Mouse (Mus musculus): ENCODE measurements at regions not wholly inside any gene's neighbourhood (a gene's known extent, or its start where the extent isn't known, plus 50 kb on each side); places are given as distances from the start of the nearest gene placed in this dataset.
"Not testable (repeated sequence)": the region's sequence is repeated elsewhere in the genome, so short reads cannot be mapped to it uniquely, and the experiment has no call there.

DNA sequence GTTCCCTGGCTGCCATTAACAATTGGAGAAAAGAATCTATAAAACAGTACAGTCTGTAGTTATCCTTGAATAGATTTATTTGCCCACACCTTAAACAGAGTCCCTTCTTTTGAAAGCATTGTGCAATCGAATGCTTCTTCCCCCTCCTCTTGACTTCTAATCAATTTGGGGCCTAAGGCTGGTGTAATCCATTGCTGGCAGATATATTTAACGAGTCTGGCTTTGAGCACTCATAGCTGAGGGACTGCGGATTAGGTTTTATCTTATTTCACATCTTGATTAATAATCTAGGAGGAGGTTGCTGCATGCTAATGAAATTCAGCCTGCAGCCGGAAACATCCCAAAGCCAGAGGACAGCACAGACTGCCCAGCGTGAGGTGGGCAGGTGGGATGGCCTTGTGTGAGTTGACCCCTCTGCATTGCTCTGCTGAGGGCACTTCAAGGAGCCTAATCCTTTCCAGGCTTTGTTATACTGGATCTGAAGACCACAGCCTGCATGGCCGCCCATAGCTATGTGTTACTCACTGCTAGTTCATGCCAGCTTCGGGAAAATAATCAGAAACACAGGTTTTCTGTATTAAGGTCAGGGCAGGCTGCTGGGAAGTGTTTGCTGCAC lies 163.6 kb downstream of the Mterf1b start:
- DNase-seq: peak; percentile 63

DNA sequence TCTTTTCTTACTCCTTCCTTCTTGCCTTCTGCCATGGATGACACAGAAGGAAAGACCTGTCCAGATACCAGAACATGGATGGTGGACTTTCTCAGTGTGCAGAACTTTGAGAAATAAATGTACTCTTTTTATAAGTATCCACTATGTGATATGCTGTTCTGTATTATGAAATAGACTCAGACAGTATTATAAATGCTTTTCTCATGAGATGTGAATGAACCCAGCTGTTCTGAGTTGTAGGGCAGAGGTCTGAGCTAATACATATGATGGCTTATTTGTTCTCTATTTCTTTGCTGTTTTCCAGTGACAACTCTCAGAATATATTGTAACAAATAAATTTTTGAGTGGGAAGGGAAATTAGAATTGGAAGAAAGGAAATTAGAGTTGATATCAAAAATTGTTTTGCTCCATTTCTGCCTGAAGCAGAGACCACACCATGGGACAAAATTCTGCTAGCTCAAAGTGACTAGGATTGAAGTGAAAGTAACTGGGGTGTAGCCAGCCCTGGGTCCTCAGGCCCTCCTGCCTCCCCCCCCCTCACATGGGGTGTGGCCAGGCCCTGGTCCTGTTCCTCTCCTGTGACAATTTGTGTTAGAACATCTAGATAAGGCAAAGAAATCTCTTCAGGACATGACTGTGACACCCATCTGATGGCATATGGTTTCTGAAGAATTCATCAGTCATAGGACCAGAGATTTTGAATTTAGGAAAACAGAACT lies 164.5 kb downstream of the Mterf1b start:
- peak; percentile 51 for DNase-seq

DNA sequence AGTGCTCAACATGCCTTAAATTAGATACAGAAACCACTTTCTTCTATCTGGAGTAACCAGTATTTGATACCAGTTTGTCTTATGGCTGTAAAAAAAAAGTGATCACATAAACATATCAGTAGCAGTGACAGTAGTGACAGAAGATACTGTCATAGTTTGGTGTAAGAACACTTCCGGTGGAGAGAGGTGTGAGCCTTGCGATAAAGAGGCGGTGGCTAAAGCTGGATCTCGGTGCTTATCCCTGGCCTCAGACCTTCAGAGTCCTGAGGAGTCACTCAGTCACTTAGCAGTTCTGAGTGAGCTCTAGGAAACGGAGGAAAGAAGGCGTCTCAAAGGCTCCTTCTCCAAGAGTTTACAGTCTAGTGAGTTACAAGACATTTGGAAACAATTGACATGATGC lies 169.4 kb downstream of the Mterf1b start:
- not testable (repeated sequence) for DNase-seq

DNA sequence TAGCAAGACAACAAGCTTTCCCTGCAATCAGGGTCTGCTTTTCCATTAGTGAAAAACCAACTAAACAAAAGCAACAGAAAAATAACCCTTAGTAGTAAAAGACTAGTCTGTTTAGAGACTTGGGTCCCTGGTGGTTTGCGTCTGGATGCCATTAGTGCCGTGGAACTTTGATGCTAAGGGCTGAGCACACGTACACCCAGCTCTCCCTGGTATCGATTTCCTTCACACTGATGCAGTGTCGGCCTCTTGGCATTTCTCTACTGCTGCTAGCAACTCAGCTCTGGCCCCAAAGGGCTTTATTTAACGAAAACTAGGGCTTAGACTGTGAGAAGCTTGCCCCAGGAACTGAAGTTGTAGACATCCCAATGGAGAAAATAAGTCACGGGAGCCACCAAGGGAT lies 192.6 kb downstream of the Mterf1b start:
- not testable (repeated sequence) for DNase-seq

DNA sequence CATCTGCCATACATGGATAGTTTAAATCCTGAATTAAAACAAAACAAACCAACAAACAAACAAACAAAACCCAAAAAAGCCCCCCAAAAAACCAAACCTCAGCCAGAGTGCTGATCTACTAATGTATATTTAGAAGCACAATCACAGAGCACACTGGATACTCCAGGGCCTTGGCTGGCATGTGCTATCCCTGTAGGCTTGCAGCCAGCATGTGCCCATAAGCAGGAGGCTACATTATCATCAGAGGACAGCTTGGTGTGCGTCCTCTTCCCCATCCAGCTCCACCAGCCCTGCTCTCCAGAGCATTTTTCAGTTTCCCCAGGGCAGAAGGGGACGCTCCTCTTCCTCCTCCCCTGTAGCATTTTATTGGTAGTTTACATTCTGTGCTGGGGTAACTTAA lies 198.9 kb downstream of the Mterf1b start:
- DNase-seq: no peak

DNA sequence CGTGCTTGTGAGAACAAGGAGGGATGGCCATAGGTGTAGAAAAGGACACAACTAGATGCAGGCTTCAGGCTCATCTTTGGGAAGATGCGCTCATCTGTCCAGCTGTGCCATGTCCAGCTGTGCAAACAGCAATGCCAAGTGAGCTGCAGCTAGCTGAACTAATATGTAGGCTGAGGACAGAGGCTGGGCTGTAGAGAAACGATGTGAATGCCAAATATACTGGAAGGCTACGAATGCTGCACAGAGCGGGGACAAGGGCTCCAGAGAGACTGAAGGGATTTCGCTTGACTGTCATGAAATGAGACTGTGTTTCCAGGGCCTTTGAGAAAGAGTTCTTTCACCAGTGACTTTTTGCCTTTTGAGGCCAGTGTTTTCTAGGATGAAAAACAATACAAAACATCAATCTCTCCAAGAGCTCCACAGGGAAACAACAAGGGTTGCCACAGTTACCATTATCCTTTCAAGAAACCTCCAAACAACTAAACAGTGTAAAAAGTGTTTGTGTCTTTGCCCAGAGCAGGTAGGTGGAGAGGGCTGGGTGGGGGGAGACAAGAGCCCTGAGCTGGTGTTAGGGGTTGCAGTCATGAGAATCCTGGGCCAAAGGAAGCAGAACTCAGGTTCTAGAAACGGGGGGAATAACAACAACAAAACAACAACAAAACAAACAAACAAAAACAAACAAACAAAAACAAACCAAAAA lies 202.3 kb downstream of the Mterf1b start:
- not testable (repeated sequence) for DNase-seq

DNA sequence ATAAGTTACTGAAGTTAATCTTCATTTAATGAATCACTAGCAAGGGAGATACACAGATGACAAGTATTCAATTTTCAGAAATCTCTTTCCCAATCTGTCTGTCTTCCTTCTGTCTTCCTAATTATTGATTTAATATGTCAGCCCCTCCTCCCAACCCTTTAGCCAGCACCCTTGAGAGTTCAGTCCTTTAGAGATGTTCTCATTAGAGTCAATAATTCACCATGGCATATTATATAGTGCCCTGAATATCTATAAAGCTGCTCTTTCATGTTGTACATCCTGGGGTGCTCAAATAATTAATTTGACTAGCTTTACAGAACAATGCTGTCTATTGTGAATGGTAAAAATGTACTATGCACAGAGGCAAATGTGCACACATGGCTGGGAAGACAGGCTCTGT lies 205.9 kb downstream of the Mterf1b start:
- no peak for DNase-seq

DNA sequence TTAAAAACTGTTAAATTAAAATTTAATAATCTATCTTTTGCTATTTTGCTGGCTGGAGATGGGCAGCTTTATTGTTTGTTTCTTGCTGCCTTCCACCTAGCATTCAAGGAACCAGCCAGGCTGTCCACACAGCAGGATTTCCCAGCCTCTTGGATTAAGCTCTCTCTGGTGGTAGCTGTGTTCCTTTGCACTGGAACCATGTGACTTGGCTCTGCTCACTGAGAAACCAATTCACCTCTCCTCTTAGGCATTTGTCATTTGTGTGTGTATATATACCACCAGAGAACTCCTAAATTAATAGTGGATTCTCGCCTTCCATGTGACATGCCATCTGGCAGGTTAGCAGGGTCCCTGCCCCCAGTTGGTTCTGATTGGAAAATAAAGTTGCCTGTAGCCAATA lies 225.6 kb downstream of the Mterf1b start:
- no peak for DNase-seq
